Mouse (Mus musculus): ENCODE results near the gene Tbc1d25. TPM values are rescaled to one million over a fixed set of nuclear protein-coding genes. Genes with fewer than 3 reads are reported as not detected.

The Tbc1d25 gene
- polyA plus RNA-seq, 1 experiment from 2014 or later: 23.3 TPM

- H3K4me1 ChIP-seq: peaks cover 7% of the 10 kb centered on the region
- ATAC-seq (ENCODE audit: low FRiP score): peak; percentile 96
- 11% methylated on average over 46 of the region's 46 CpGs for WGBS
- H3K27ac ChIP-seq (replicated peaks): peak within 1 kb of the TSS; percentile 79
- H3K27me3 ChIP-seq (replicated peaks): no peaks in the 10 kb centered on the region
- no peaks in the 10 kb centered on the region for H3K9me3 ChIP-seq (replicated peaks)
- H3K36me3 ChIP-seq: no peaks in the 10 kb centered on the region
- peak within 1 kb of the TSS; percentile 55 for H3K9ac ChIP-seq (replicated peaks)
- peak within 1 kb of the TSS; percentile 61 for H3K4me2 ChIP-seq
- peak within 1 kb of the TSS; percentile 57 for H3K4me3 ChIP-seq (replicated peaks)
These were observed 30.2 kb upstream of the Tbc1d25 start, which contains the start of gene Porcn for GRCm38 (mm10) chrX:8206015-8206693. Porcn (minus strand) TSS chrX:8206525.

DNA sequence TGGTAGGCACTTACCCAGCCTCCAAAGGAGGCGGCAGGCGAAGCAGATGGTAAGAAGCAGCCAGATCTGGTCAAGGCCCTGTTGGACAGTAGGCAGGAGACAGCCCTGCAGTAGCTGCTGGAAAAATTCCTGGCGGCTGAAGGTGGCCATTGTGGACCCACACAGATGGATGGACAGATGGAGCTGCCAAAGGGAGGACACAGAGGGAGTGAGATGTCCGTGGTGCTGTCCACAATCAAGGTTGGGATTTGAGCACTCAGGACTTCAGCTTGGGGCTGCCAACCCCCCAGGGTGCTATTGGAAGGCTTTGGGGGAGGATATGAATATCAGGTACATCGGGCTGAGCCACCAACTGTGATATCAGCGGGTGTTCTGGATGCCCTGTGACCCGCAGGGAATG is 29.6 kb upstream of the Tbc1d25 start:
- Histone ChIP-seq H3K27ac (replicated peaks) (peak overlapping the region; percentile 79; the same call in 1 of the 2 replicates), H3K36me3 (no peaks in the 10 kb centered on the region)
- ATAC-seq (ENCODE audit: low FRiP score): peak; percentile 25

DNA sequence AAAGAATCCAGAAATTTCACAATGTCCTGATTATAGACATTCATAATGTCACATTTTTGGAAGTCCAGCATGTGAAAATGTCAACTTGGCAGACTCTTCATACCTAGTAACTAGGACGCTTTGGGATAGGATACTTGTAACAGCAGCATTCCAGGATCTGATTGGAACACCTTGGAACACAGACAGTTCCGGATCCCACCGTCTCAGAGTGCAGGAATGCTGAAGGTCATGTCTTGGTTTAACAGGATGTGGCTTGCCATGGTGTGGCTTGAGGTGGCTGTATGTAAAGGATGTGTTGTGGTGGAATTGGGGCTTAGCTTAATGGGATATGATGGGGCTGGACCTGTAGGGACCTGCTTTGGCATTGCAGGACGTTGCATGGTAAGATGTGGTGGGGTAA is 29.1 kb upstream of the Tbc1d25 start:
- 76% methylated on average over 4 of the region's 4 CpGs for WGBS
- no peaks in the 10 kb centered on the region; the same call in 1 of the 2 replicates for H3K36me3 ChIP-seq
- peaks cover 7% of the 10 kb centered on the region for H3K4me1 ChIP-seq
- H3K27ac ChIP-seq (replicated peaks): no peak overlapping the region
- H3K27me3 ChIP-seq (replicated peaks): no peaks in the 10 kb centered on the region
- H3K4me3 ChIP-seq (replicated peaks): peak overlapping the region; percentile 57; the same call in 1 of the 2 replicates
- no peaks in the 10 kb centered on the region for H3K9me3 ChIP-seq (replicated peaks)
- ATAC-seq (ENCODE audit: low FRiP score): no peak
- peak overlapping the region; percentile 61 for H3K4me2 ChIP-seq
- no peak overlapping the region for H3K9ac ChIP-seq (replicated peaks)

More for the DNA sequence above, 29.6 kb upstream of the Tbc1d25 start:
- 43% methylated on average over 7 of the region's 7 CpGs for WGBS
- Histone ChIP-seq H3K9ac (replicated peaks) (peak overlapping the region; percentile 55), H3K4me3 (replicated peaks) (peak overlapping the region; percentile 57), H3K4me2 (peak overlapping the region; percentile 61), H3K4me1 (peaks cover 7% of the 10 kb centered on the region), H3K9me3 (replicated peaks) (no peaks in the 10 kb centered on the region), H3K27me3 (replicated peaks) (no peaks in the 10 kb centered on the region)

- no peaks in the 10 kb centered on the region for H3K9me3 ChIP-seq (replicated peaks)
- peaks cover under 1% of the 10 kb centered on the region; the same call in 1 of the 2 replicates for H3K36me3 ChIP-seq
- H3K4me2 ChIP-seq: no peak overlapping the region
- no peak overlapping the region for H3K4me3 ChIP-seq (replicated peaks)
- H3K27ac ChIP-seq (replicated peaks): no peak overlapping the region
- no peak overlapping the region for H3K9ac ChIP-seq (replicated peaks)
- 93% methylated on average over 10 of the region's 10 CpGs for WGBS
- peaks cover 7% of the 10 kb centered on the region for H3K4me1 ChIP-seq
- no peaks in the 10 kb centered on the region for H3K27me3 ChIP-seq (replicated peaks)
- ATAC-seq (ENCODE audit: low FRiP score): no peak
These were observed 28.1 kb upstream of the Tbc1d25 start for GRCm38 (mm10) chrX:8204076-8204475.

DNA sequence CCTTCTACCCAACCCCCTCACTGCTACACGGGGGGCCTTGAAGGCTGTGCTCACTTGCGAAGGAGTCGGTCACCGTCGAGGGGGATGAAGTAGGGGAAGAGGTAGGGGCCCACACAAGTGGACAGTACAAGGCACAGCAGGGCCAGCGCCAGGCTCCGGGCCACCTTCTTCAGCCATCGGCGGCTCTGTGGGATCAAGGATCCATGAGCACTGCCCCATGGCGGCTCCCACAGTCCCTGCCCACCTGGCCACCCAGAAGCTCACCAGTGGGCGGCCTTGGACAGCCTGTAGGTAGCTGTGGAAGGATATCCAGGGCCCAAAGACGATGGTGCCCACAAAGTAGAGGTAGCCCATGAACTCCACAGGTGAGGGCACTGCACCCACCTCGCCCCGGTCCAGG is 27.1 kb upstream of the Tbc1d25 start:
- 91% methylated on average over 14 of the region's 14 CpGs for WGBS
- H3K4me1 ChIP-seq: peaks cover 7% of the 10 kb centered on the region
- no peaks in the 10 kb centered on the region for H3K27me3 ChIP-seq (replicated peaks)
- peaks cover 3% of the 10 kb centered on the region; the same call in 1 of the 2 replicates for H3K36me3 ChIP-seq
- no peak overlapping the region for H3K9ac ChIP-seq (replicated peaks)
- no peaks in the 10 kb centered on the region for H3K9me3 ChIP-seq (replicated peaks)
- no peak overlapping the region for H3K4me2 ChIP-seq
- no peak for ATAC-seq (ENCODE audit: low FRiP score)
- H3K27ac ChIP-seq (replicated peaks): no peak overlapping the region
- H3K4me3 ChIP-seq (replicated peaks): no peak overlapping the region

GRCm38 (mm10) chrX:8193419-8193723 is 17.4 kb upstream of the Tbc1d25 start, which contains the start of gene Ebp:
Ebp (minus strand) TSS chrX:8193512.
- H3K9ac ChIP-seq (replicated peaks): peak within 1 kb of the TSS; percentile 37
- ATAC-seq (ENCODE audit: low FRiP score): peak; percentile 79
- no peaks in the 10 kb centered on the region for H3K27me3 ChIP-seq (replicated peaks)
- H3K27ac ChIP-seq (replicated peaks): peak within 1 kb of the TSS; percentile 80
- peak within 1 kb of the TSS; percentile 63 for H3K4me2 ChIP-seq
- WGBS: 23% methylated on average over 10 of the region's 10 CpGs
- H3K4me3 ChIP-seq (replicated peaks): peak within 1 kb of the TSS; percentile 48
- H3K36me3 ChIP-seq: no peaks in the 10 kb centered on the region
- H3K4me1 ChIP-seq: peaks cover 5% of the 10 kb centered on the region; the same call in 1 of the 2 replicates
- no peaks in the 10 kb centered on the region for H3K9me3 ChIP-seq (replicated peaks)

- Histone ChIP-seq H3K27me3 (replicated peaks) (no peaks in the 10 kb centered on the region), H3K9me3 (replicated peaks) (no peaks in the 10 kb centered on the region), H3K4me2 (peak overlapping the region; percentile 63), H3K9ac (replicated peaks) (peak overlapping the region; percentile 37), H3K4me3 (replicated peaks) (peak overlapping the region; percentile 48), H3K36me3 (no peaks in the 10 kb centered on the region), H3K4me1 (peaks cover 5% of the 10 kb centered on the region; the same call in 1 of the 2 replicates), H3K27ac (replicated peaks) (peak overlapping the region; percentile 80)
- ATAC-seq (ENCODE audit: low FRiP score): peak; percentile 96
- 21% methylated on average over 38 of the region's 38 CpGs for WGBS
These were observed 16.8 kb upstream of the Tbc1d25 start for GRCm38 (mm10) chrX:8192640-8193418.

DNA sequence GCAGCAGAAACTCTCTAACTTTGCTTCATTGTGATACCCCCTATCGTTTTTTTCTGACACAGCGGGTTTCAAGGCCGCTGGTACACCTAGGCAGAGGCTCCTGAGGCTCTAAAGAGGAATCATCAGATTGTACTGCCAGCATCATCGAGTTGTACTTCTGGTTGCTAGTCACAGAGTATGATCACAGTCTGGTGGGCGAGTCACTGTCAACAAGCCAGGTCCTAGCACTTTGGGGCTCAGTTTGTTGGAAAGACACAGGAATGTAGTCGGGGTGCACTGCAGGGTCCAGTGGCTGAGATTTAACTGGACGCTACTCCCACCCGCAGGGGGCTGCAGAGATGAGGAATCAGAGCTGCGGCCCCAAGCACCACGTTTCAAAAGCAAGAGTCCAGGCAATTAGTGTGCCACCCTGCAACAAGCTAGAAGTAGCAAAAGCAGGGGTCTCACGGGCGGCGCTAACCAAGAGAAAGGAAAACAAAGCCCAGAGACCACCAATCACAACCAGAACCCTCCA is 16.2 kb upstream of the Tbc1d25 start:
- Histone ChIP-seq H3K4me1 (peaks cover 5% of the 10 kb centered on the region; the same call in 1 of the 2 replicates), H3K4me3 (replicated peaks) (peak overlapping the region; percentile 48), H3K36me3 (0 out of 2 replicates have a peak, but pooled peaks cover 3% of the 10 kb centered on the region)

GRCm38 (mm10) chrX:8182871-8183540 is 7.0 kb upstream of the Tbc1d25 start:
- no peak overlapping the region for H3K27ac ChIP-seq (replicated peaks)
- H3K9me3 ChIP-seq (replicated peaks): no peaks in the 10 kb centered on the region
- no peak overlapping the region for H3K4me2 ChIP-seq
- no peak for ATAC-seq (ENCODE audit: low FRiP score)
- 25% methylated on average over 7 of the region's 7 CpGs for WGBS
- H3K27me3 ChIP-seq (replicated peaks): no peaks in the 10 kb centered on the region
- H3K4me3 ChIP-seq (replicated peaks): no peak overlapping the region
- H3K9ac ChIP-seq (replicated peaks): no peak overlapping the region
- no peaks in the 10 kb centered on the region for H3K4me1 ChIP-seq
- peaks cover 6% of the 10 kb centered on the region; the same call in 1 of the 2 replicates for H3K36me3 ChIP-seq

More for the DNA sequence above, 16.2 kb upstream of the Tbc1d25 start:
- ATAC-seq (ENCODE audit: low FRiP score): no peak; the same call in 1 of the 2 replicates
- H3K27me3 ChIP-seq (replicated peaks): no peaks in the 10 kb centered on the region
- peak overlapping the region; percentile 80 for H3K27ac ChIP-seq (replicated peaks)
- peak overlapping the region; percentile 63 for H3K4me2 ChIP-seq
- H3K9me3 ChIP-seq (replicated peaks): no peaks in the 10 kb centered on the region
- peak overlapping the region; percentile 37 for H3K9ac ChIP-seq (replicated peaks)
- 24% methylated on average over 12 of the region's 13 CpGs for WGBS

- H3K27me3 ChIP-seq (replicated peaks): no peaks in the 10 kb centered on the region
These were observed 3.7 kb upstream of the Tbc1d25 start for GRCm38 (mm10) chrX:8179646-8180045.

GRCm38 (mm10) chrX:8178871-8179270 is 2.9 kb upstream of the Tbc1d25 start:
- WGBS: 98% methylated on average over 2 of the region's 2 CpGs
- no peak for ATAC-seq (ENCODE audit: low FRiP score)
- H3K36me3 ChIP-seq: no peaks in the 10 kb centered on the region
- H3K4me2 ChIP-seq: no peak overlapping the region
- no peaks in the 10 kb centered on the region for H3K9me3 ChIP-seq (replicated peaks)
- no peak overlapping the region for H3K27ac ChIP-seq (replicated peaks)
- no peak overlapping the region for H3K4me3 ChIP-seq (replicated peaks)
- no peaks in the 10 kb centered on the region for H3K27me3 ChIP-seq (replicated peaks)
- H3K9ac ChIP-seq (replicated peaks): no peak overlapping the region
- H3K4me1 ChIP-seq: peaks cover 6% of the 10 kb centered on the region

More at GRCm38 (mm10) chrX:8179646-8180045, 3.7 kb upstream of the Tbc1d25 start:
- Histone ChIP-seq H3K9me3 (replicated peaks) (no peaks in the 10 kb centered on the region), H3K4me3 (replicated peaks) (no peak overlapping the region), H3K36me3 (no peaks in the 10 kb centered on the region), H3K4me2 (no peak overlapping the region), H3K27ac (replicated peaks) (no peak overlapping the region), H3K4me1 (peaks cover 4% of the 10 kb centered on the region), H3K9ac (replicated peaks) (no peak overlapping the region)
- no peak for ATAC-seq (ENCODE audit: low FRiP score)
- 85% methylated on average over 5 of the region's 5 CpGs for WGBS

Data from neural tube, embryonic 15.5 days (tissue).